Mouse (Mus musculus) CH12.LX (cell line): ENCODE measurements around the gene Arhgap33. TPM values are rescaled to one million over a fixed set of nuclear protein-coding genes. Genes with fewer than 3 reads are reported as not detected.

Experiments used
- DNase-seq: peaks from one replicate; pipeline ENCODE4 v3.0.0-alpha.2; 2013; ENCODE audit errors: extremely low read depth
- H3K27ac ChIP-seq: 2 replicates; pipeline ENCODE4 v1.5.1; 2012; ENCODE audit warnings: low read depth, mild to moderate bottlenecking, control low read depth, moderate library complexity; ENCODE audit not compliant: insufficient read depth
- H3K27me3 ChIP-seq: replicated peaks from 2 replicates; pipeline ENCODE3; 2012; ENCODE audit warnings: inconsistent platforms
- H3K36me3 ChIP-seq, 2 experiments: replicated peaks in 1 of 2; 2 replicates each; pipeline versions ENCODE3 to v1.6.1; 2012; ENCODE audit warnings: inconsistent platforms in 1 of 2, low read length in 1 of 2, mild to moderate bottlenecking in 1 of 2, mixed read lengths in 1 of 2, moderate library complexity in 1 of 2; ENCODE audit not compliant: control insufficient read depth in 1 of 2, insufficient read depth in 1 of 2
- H3K4me1 ChIP-seq, 2 experiments: 2 replicates each; pipeline ENCODE4 v1.6.1; 2012; ENCODE audit warnings: inconsistent platforms in 1 of 2, moderate library complexity in 1 of 2; ENCODE audit not compliant: insufficient read depth in 2 of 2, control insufficient read depth in 1 of 2
- H3K4me2 ChIP-seq: 2 replicates; pipeline ENCODE4 v1.6.1; 2012; ENCODE audit warnings: low read depth, mild to moderate bottlenecking, control low read depth; ENCODE audit not compliant: poor library complexity, insufficient read depth, severe bottlenecking
- H3K4me3 ChIP-seq, 3 experiments: fragments of 150-350 bp in 1 of 3; sonication (generic) in 1 of 3; replicated peaks in 1 of 3; 2 replicates each; pipeline versions ENCODE3 to v1.5.1; 2011 to 2012; ENCODE audit warnings: low read depth in 2 of 3, low read length in 2 of 3, mild to moderate bottlenecking in 2 of 3, moderate library complexity in 2 of 3, control low read depth in 1 of 3, improper control_type of control experiment in 1 of 3, inconsistent platforms in 1 of 3, mixed read lengths in 1 of 3; ENCODE audit not compliant: poor library complexity in 1 of 3
- H3K79me2 ChIP-seq: replicated peaks from 2 replicates; pipeline ENCODE4 v1.6.1; 2012; ENCODE audit warnings: mild to moderate bottlenecking, moderate library complexity; ENCODE audit not compliant: control insufficient read depth, poor library complexity, insufficient read depth, severe bottlenecking; ENCODE audit errors: extremely low read depth
- H3K9ac ChIP-seq: 2 replicates; pipeline ENCODE4 v1.6.1; 2012; ENCODE audit warnings: low read depth, mild to moderate bottlenecking, control low read depth, moderate library complexity; ENCODE audit not compliant: insufficient read depth
- H3K9me3 ChIP-seq: replicated peaks from 2 replicates; pipeline ENCODE3; 2012; ENCODE audit warnings: low read length, inconsistent platforms, mixed read lengths
- BHLHE40 ChIP-seq: IDR thresholded peaks from 2 replicates; pipeline ENCODE4 v1.6.1; 2011; ENCODE audit warnings: mild to moderate bottlenecking, low read depth, low read length, improper control_type of control experiment
- CTCF ChIP-seq, 2 experiments: IDR thresholded peaks in 1 of 2; conservative IDR thresholded peaks in 1 of 2; 2 replicates each; pipeline ENCODE4 v1.5.1; 2011 to 2012; ENCODE audit warnings: low read depth in 2 of 2, low read length in 2 of 2, improper control_type of control experiment in 1 of 2, inconsistent platforms in 1 of 2, mild to moderate bottlenecking in 1 of 2, moderate library complexity in 1 of 2
- E2F4 ChIP-seq: IDR thresholded peaks from 2 replicates; pipeline ENCODE4 v1.6.1; 2011; ENCODE audit warnings: low read depth, low read length, improper control_type of control experiment; ENCODE audit not compliant: insufficient replicate concordance
- ELF1 ChIP-seq: IDR thresholded peaks from 2 replicates; pipeline ENCODE4 v1.6.1; 2014; ENCODE audit warnings: low read depth, mild to moderate bottlenecking, inconsistent platforms, low read length, improper control_type of control experiment
- ETS1 ChIP-seq: conservative IDR thresholded peaks from 2 replicates; pipeline ENCODE4 v1.6.1; 2012; ENCODE audit warnings: low read depth, mild to moderate bottlenecking, inconsistent platforms, low read length, improper control_type of control experiment, moderate library complexity
- HCFC1 ChIP-seq: IDR thresholded peaks from 2 replicates; pipeline ENCODE4 v1.6.1; 2012; ENCODE audit warnings: low read depth, mild to moderate bottlenecking, inconsistent platforms, low read length, improper control_type of control experiment
- MXI1 ChIP-seq: IDR thresholded peaks from 2 replicates; pipeline ENCODE4 v1.6.1; 2011; ENCODE audit warnings: mild to moderate bottlenecking, low read depth, low read length, improper control_type of control experiment
- MYC ChIP-seq: IDR thresholded peaks from 2 replicates; pipeline ENCODE4 v1.6.1; 2011; ENCODE audit warnings: low read depth, mild to moderate bottlenecking, improper control_type of control experiment, low read length
- NELFE ChIP-seq: IDR thresholded peaks from 2 replicates; pipeline ENCODE4 v1.6.1; 2011; ENCODE audit warnings: low read depth, low read length, improper control_type of control experiment
- POLR2AphosphoS2 ChIP-seq: IDR thresholded peaks from 2 replicates; pipeline ENCODE4 v1.6.1; 2011; ENCODE audit warnings: low read depth, low read length, improper control_type of control experiment
- RCOR1 ChIP-seq: conservative IDR thresholded peaks from 2 replicates; pipeline ENCODE4 v1.6.1; 2012; ENCODE audit warnings: low read depth, mild to moderate bottlenecking, inconsistent platforms, low read length, improper control_type of control experiment
- SIN3A ChIP-seq: IDR thresholded peaks from 2 replicates; pipeline ENCODE4 v1.6.1; 2012; ENCODE audit warnings: low read length, improper control_type of control experiment, inconsistent platforms
- TCF12 ChIP-seq: IDR thresholded peaks from 2 replicates; pipeline ENCODE4 v1.6.1; 2014; ENCODE audit warnings: low read depth, mild to moderate bottlenecking, inconsistent platforms, low read length, improper control_type of control experiment
- UBTF ChIP-seq: IDR thresholded peaks from 2 replicates; pipeline ENCODE4 v1.6.1; 2012; ENCODE audit warnings: low read depth, mild to moderate bottlenecking, inconsistent platforms, low read length, improper control_type of control experiment, moderate library complexity
- USF1 ChIP-seq: IDR thresholded peaks from 2 replicates; pipeline ENCODE4 v1.6.1; 2014; ENCODE audit warnings: low read depth, mild to moderate bottlenecking, inconsistent platforms, low read length, improper control_type of control experiment
- ZKSCAN1 ChIP-seq: IDR thresholded peaks from 2 replicates; pipeline ENCODE4 v1.6.1; 2012; ENCODE audit warnings: low read depth, inconsistent platforms, low read length, improper control_type of control experiment, borderline replicate concordance
- ZMIZ1 ChIP-seq: IDR thresholded peaks from 2 replicates; pipeline ENCODE4 v1.6.1; 2012; ENCODE audit warnings: low read depth, mild to moderate bottlenecking, inconsistent platforms, low read length, improper control_type of control experiment
- ZNF384 ChIP-seq: IDR thresholded peaks from 2 replicates; pipeline ENCODE4 v1.6.1; 2012; ENCODE audit warnings: low read depth, low read length, improper control_type of control experiment, inconsistent platforms
- dilution Hi-C: fragments of 300-500 bp; cut with MboI; formaldehyde crosslinking; loops from 2 replicates; pipeline ENCODE4 v1.14.3; 2020; ENCODE audit warnings: low sequenced_read_pairs; ENCODE audit not compliant: extremely low pct_unique_long_range_greater_than_20kb, extremely low pct_ligation_motif_present
- in situ Hi-C: fragments of 300-500 bp; cut with MboI; formaldehyde crosslinking; loops from 3 replicates; pipeline ENCODE4 v1.14.3; 2019; ENCODE audit warnings: low sequenced_read_pairs, low pct_ligation_motif_present, low pct_unique_long_range_greater_than_20kb, mixed read lengths
- polyA plus RNA-seq: library from polyadenylated mRNA; unstranded; fragments of >175 nt; gene quantifications from 2 replicates; pipeline ENCODE4 v1.2.1, GENCODE M21; 2012; ENCODE audit warnings: low read depth; ENCODE audit not compliant: insufficient read length
- total RNA-seq, 2 experiments: library from RNA; depleted of rRNA; stranded (reverse); fragments of 300-350 nt in 1 of 2; fragments of >200 nt in 1 of 2; gene quantifications; 2 replicates each; pipeline ENCODE4 v1.2.3; 2012 to 2014

Arhgap33 gene
- total and polyA plus RNA-seq, 3 experiments, result 0.44 to 9.2 (median 2.8) TPM

GRCm38 (mm10) chr7:30584339-30584738 lies 49.5 kb upstream of the Arhgap33 start:
- TF ChIP-seq MXI1, result no peak
- TF ChIP-seq ELF1, result no peak
- TF ChIP-seq POLR2AphosphoS2, result no peak
- no peak for TF ChIP-seq UBTF
- no peak for TF ChIP-seq USF1
- no peak for TF ChIP-seq RCOR1
- TF ChIP-seq CTCF (conservative IDR thresholded peaks at IDR 0.05 in 1 of 2, IDR thresholded peaks at IDR 0.05 in 1 of 2; ENCODE audit: low read depth in 2 of 2, low read length in 2 of 2), result no peak
- TF ChIP-seq E2F4, result no peak
- dilution Hi-C loops, result no loop called here

GRCm38 (mm10) chr7:30581547-30581946 lies 46.7 kb upstream of the Arhgap33 start:
- in situ Hi-C loops (no loop called here), dilution Hi-C loops (no loop called here)
- peaks cover 98% of the 10 kb centered on the region in 2 experiments for H3K36me3 ChIP-seq
- no peak overlapping the region for H3K9ac ChIP-seq
- no peak overlapping the region for H3K4me2 ChIP-seq
- H3K9me3 ChIP-seq, result no peaks in the 10 kb centered on the region
- peaks cover 7% of the 10 kb centered on the region for H3K79me2 ChIP-seq
- TF ChIP-seq MYC (no peak), MXI1 (no peak), ZNF384 (no peak), ZMIZ1 (no peak), ETS1 (no peak), HCFC1 (no peak), RCOR1 (no peak), BHLHE40 (no peak), TCF12 (no peak), ZKSCAN1 (no peak), ELF1 (no peak), NELFE (no peak), SIN3A (no peak)
- DNase-seq, result no peak
- H3K27me3 ChIP-seq, result no peaks in the 10 kb centered on the region
- H3K4me1 ChIP-seq, result peaks cover under 1 to 4% of the 10 kb centered on the region in 2 experiments; a peak in 2 of 4 replicates
- no peak overlapping the region for H3K4me3 ChIP-seq
- no peak overlapping the region for H3K27ac ChIP-seq

More at GRCm38 (mm10) chr7:30584339-30584738, 49.5 kb upstream of the Arhgap33 start:
- H3K27ac ChIP-seq, result no peak overlapping the region
- H3K9me3 ChIP-seq, result no peaks in the 10 kb centered on the region
- peaks cover 75 to 78% of the 10 kb centered on the region in 2 experiments for H3K36me3 ChIP-seq
- H3K4me2 ChIP-seq, result no peak overlapping the region
- no peak for DNase-seq
- H3K9ac ChIP-seq, result no peak overlapping the region
- no peak overlapping the region for H3K4me3 ChIP-seq
- H3K79me2 ChIP-seq, result peaks cover 27% of the 10 kb centered on the region
- peaks cover 3 to 14% of the 10 kb centered on the region in 2 experiments; a peak in 3 of 4 replicates for H3K4me1 ChIP-seq
- no peaks in the 10 kb centered on the region for H3K27me3 ChIP-seq
- in situ Hi-C loops, result no loop called here
